Mouse (Mus musculus): Measurements from ENCODE around the gene Rictor.
"Not testable (repeated sequence)": the region's sequence is repeated elsewhere in the genome, so short reads cannot be mapped to it uniquely, and the experiment has no call there.

Gene Rictor

DNA sequence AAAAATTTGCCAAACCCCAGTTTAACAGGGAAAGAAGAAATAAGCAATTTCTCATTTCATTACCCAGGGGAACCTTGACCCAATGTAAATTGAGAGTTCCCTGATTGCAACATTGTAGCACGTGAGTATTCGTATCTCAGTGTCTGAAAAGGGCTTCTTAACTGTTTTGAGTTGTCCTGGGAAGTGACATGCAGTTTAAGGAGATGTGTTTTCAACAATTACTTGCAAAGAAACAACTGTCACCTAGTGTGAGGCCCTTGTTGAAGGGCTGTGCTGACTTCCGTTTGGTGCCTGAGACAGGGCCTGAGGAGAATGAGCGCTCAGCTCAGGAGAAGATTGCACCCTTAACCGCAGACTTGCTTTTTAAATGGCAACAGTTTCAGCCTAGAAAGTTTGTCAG, 24.9 kb downstream of the Rictor start:
- DNase-seq (ENCODE audit: low spot score in 2 of 2), result no peak

DNA sequence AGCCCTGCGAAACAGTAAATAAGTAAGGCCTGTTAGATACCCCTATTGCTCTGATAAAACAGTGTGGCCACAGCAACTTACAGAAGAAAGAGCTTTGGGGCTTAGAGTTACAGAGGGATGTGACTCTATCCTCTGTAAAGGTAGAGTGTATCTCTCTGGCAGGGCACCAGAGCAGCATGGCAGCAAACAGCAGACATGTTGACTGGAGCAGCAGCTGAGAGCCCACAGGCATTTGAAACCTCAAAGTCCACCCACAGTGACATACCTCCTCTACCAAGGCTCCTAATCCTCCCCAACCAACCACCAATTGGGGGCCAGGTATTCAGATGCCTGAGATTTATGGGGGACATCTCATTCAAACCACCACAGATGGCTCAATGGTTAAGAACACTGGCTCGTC, 31.0 kb downstream of the Rictor start:
- DNase-seq (ENCODE audit: low spot score in 2 of 2), result no peak

DNA sequence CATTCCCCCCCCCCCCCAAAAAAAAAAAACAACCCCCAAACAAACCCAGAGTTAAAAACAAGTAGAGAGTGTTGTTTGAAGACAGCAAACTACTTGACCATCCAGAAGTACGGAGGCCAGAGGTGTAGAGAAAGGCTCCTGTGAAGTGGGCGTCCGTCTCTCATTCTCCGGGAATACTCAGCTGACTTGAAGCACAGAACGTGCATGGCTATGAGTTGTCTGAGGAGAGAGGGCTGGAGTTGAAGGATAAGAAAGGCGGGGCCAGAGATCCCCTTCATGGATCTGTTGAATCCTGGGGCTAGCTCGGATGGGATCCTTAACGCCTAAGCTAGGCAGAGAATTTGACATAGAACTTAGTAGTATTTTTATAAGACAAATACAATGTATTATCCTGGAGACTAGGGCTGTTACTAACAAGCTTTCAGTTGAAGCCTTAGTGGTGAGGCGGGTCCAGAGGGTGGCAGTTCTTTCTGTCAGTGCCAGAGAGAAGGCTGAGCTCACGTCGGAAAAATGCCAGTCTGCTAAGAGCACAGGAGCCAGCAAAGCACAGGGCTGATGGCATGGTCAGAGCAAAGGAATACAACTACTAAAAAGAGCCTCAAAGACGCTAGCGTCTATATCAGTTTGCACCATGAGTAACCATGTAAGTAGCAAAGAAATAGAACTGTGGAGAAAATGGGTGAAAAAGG, 34.3 kb downstream of the Rictor start:
- DNase-seq (ENCODE audit: low spot score in 2 of 2), result no peak

DNA sequence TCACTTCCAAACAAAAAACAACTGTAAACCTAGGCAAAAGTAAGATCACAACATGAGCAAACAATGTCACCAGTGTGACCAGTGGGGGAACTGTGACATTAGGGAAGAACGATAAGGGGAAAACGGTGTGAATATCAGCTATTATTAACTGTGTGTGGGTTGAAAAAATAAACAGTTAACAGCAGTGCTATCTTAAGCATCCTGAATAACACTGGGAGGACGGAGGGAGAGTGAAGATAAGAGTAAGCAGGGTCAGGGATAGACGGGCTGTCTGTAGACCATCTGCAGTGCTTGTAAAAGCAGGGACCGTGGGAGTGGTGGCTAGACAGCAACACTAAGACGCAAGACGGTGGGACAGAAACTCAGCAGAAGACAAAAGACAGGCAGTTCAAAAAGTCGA, 35.5 kb downstream of the Rictor start:
- DNase-seq (ENCODE audit: low spot score in 2 of 2), result no peak

DNA sequence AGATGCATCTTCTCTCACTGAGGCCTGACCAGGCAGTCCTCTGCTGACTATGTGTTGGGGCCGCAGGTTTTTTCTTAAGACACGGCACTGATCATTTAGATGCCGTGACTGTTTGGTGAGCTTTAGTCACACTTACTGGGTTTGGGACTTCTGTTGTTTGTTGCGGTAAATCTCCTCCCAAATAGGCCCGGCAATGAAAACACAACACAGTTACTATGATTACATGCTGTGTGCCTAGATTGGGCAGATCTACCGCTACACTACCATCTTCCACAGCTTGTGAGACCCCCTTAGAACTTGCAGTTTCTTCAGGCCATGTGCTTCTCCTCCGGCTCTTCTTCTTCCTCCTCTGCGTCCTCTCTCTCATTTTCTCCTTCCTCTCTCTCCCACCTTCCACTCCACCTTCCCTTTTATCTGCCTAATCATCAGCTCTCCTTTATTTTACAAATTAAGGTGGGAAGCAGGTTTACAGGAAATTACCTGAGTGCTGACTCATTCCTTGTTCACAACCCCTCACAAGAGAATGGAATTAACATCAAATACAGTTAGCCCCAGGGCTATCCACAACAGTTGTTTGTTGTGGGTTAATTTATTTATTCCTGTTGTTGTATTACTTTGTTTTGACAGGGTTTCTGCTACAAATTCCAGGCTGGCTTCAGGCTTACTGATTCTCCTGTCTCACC, 38.3 kb downstream of the Rictor start:
- not testable (repeated sequence) for DNase-seq (ENCODE audit: low spot score in 2 of 2)

DNA sequence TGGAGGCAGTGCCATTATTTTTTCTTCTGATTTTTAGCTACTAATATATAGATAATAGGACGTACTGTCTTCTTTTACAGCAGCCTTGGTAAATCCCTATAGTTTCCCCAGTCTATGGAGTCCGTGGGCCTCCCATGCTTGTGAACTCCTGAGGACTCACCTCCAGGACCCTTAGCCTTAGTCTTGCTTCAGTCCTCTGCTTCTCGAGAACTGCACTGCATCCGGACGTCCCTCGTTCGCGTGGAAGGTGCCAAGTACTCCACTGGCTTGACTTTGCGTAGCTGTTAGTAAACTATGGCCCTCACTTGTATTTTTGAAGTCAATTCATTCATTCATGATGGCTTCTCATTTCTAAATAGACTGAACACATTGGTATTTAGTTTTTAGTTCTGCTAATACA, 38.8 kb downstream of the Rictor start:
- no peak for DNase-seq (ENCODE audit: low spot score in 2 of 2)

DNA sequence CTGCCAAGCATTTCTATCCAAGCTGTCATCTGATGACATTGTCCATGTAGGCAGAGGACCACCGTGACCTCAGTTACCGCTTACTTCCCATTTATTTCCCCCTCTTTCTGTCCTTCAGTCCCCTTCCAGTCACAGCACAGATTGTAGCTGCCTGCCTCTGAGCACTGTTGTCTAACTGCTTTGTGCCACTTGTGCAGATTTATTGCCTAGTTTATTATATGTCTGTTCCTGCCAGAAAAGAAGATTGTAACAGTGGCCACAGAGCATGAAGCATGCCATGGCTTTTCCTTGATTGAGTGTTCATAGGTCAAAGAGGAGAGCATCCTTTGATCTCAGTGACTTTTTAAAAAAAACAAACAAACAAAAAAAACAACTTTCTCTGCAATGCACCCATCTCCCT, 46.2 kb downstream of the Rictor start:
- DNase-seq (ENCODE audit: low spot score in 2 of 2), result no peak

DNA sequence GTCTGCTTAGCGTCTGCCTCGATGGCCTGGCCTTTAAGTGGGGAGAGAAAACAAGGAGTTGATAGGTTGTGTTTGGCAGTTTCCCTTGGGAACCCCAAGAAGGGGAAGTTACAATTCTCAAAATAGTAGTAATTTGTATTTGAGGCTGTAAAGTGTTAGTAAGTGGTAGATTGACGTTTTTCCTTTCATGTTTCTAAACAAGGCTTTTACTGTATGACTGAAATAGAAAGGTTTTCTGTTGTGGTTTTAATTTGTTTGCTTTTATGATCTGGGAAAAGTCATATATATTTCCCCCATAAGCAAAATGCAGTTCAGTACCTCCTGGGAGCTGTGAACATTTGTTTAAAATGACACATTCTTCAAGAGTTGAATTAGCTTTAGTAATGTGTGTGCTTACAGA, 64.1 kb downstream of the Rictor start:
- no peak for DNase-seq (ENCODE audit: low spot score in 2 of 2)

DNA sequence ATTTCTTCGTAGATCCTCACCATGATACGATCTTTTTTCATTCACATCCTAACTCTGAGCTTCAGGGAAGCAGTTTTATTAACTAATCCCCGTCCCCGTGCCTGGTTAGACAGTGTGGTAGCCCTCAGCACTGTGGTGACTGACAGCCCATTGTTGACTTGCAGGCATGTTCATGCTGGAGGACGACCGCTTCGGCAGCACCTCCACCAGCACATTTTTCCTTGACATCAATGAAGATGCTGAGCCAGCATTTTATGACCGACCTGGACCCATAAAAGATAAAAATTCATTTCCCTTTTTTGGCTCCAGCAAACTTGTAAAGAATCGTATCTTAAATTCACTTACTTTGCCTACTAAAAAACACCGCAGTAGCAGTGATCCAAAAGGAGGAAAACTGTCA, 78.0 kb downstream of the Rictor start:
- no peak for DNase-seq (ENCODE audit: low spot score in 2 of 2)

DNA sequence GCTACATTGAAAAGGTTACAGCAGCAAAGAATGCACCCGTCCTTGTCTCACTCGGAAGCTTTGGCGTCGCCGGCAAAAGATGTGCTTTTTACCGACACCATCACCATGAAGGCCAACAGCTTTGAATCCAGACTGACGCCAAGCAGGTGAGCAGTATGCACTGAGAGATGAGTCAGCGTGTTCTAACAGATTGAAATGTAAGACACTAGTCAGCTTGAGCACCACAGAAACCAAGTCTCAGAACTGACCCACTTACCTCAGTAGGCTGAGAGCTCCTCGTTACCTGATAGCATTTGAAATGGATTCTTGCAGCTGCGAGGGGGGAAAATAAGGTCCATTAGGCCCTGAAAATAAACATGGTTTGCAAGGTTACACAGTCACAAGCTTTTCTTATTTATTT, 79.1 kb downstream of the Rictor start:
- DNase-seq (ENCODE audit: low spot score in 2 of 2), result no peak

DNA sequence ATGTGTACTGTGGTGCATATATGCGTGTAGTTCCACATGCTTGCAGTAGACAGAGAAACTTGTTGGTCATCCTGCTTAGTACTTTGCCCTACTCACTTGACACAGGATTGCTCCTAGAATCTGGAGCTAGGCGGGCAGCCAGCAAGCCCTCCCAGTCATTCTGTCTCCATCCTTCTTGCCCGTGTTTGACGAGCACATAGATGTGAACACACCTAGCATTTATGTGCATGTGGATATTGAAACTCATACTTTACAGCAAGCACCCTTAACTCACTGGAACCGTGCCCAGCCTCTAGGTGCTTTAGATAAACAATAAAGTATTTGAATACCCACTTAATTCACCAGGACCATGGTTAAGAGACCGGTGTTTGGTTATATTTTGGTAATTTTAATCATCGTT, 81.8 kb downstream of the Rictor start:
- no peak for DNase-seq (ENCODE audit: low spot score in 2 of 2)

DNA sequence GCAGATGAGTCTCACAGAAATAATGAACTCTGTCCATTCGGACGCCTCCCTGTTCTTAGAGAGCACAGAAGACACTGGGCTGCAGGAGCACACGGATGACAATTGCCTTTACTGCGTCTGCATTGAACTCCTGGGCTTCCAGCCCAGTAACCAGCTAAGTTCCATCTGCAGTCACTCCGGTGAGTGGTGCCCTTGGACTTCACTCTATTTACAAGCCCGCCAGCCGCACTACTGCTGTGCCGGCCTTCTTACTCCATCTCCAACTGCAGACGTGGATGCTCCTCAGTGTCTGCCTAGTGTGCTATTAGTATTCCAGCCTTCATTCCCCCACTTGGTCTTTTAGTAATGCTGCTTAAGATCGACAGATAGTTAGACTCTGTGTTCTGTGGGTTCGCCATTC, 83.5 kb downstream of the Rictor start:
- no peak for DNase-seq (ENCODE audit: low spot score in 2 of 2)

DNA sequence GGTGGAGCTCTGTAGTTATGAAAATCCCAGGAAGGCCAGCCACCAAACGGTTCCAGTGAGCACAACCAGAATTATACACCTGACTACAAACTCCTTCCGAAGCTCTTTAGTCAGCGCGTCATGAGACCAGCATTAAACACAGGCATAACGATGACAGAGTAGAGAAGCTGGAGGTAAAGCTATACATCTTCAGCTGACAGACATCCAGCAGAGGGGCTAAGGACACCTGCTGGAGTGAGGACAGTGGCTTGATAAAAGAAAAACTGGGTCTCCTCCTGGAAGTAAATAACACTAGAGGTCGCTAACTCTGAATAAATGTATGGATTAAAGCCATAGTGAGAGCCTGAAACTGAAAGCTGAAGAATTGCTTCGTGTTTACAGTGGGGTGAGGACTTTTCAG, 84.7 kb downstream of the Rictor start:
- no peak for DNase-seq (ENCODE audit: low spot score in 2 of 2)

DNA sequence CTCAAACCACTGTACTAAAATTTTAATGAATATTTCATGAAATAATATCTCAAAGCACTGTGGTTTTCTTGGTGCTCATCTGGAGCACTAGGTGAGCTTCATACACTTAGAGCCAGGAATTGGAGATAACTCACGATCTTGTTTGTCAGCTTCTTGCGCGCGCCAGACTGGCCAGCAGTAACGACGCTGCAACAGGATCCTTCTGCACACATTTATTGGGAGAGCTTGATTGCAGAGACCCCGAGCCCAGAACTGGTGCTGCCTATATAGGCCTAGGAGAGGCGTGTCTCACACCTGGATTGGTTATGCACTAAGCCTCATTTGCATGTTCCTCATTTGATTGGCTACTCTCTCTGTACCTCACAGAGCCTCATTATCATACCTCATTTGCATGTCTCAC, 93.0 kb downstream of the Rictor start:
- DNase-seq (ENCODE audit: low spot score in 2 of 2), result not testable (repeated sequence)

DNA sequence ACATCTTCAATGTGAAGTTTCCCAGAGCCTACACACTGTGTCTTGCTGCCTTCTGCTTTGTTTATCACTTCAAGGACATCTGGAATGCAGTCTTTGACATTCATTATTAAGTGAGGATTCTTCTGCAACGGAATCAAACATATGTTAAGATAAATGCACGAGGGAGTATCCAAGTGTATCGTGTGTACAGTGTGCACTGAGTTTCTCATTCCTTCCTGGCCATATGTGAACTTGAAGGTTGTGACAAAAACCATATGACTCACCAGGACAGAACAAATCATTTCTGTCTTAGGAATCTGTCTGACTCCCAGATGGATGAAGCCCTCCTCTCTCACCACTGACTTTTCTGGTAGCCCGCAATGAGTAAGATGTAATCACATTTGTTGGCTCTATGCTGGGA, 107.6 kb downstream of the Rictor start:
- DNase-seq (ENCODE audit: low spot score in 2 of 2), result no peak

DNA sequence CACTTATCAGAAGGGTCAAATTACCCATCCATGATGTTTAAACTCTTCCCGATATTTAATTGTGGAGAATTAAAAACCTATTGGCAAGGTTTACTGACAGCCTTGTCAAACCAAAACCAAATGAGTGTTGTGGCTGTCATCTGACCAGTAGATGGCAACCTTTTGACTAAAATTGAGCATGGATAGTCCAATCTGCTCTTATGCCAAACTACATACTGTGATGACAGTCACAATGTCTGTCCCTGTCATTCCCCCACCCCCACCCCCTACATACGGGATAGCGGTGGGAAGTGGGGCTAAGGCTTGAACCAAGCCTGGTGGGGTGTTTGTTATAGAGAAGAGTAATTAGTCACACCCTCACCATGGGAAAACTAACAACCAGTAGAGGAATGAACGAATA, 132.0 kb downstream of the Rictor start:
- no peak for DNase-seq (ENCODE audit: low spot score in 2 of 2)

DNA sequence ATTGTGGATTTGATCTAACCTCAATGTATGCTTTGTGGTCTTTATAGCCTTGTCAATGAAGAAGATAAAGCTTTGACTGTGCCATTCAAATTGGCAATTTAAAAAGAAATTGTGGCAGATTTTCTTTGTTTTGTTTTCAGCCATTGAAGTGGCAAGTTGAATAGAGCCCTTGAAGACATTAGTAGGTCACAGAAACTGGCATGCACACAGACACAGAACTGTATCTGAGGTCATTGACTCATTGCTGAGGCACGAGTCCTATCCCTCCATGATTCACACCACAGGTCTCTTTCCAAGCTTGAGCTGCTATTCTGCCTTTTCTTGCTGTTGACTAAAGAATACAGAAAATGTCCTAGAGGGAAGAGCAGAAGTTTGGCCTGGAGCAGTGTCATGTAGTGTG, 141.7 kb downstream of the Rictor start:
- DNase-seq (ENCODE audit: low spot score in 2 of 2), result no peak

Data from urinary bladder, postnatal 36 days (tissue).